In genomic region chr3:130757117-130757852, GRCm38 (mm10) we compare ENCODE assay signal across 17 mouse cellular contexts. TPM values are rescaled to one million over a fixed set of nuclear protein-coding genes. Genes with fewer than 3 reads are reported as not detected.
DNase-seq lines count a peak whose midpoint lies in the region; ATAC-seq lines count a peak whose summit lies in the region.
"Had no signal": no experiment of that assay in that cellular context is flagged by ENCODE, and none has a peak within 500 bp of the region (broad histone marks: within the 10 kb centered on the region; RNA-seq: fewer than 3 reads in every experiment).

No protein-coding gene starts in this region.

- DNase-seq in embryonic facial prominence, embryonic 10.5 days (ENCODE audit: low spot score): no peak
- no peak for DNase-seq in neural tube, embryonic 10.5 days (ENCODE audit: extremely low spot score, low spot score)
- no peak for DNase-seq in cerebellum, adult 11-12 months
- no peak for DNase-seq in layer of hippocampus, postnatal 10 days (ENCODE audit: low spot score in 2 of 2)
- DNase-seq: cerebellum, adult 18-20 months; gastrocnemius, postnatal 14 days; heart, postnatal 36 days; kidney, postnatal 14 days; layer of hippocampus, postnatal 36 days; right cerebral cortex, postnatal 25 days; thymus, postnatal 4 days had no signal

- H3K9me3 ChIP-seq in embryonic facial prominence, embryonic 12.5 days: no peaks in the 10 kb centered on the region
- H3K9me3 ChIP-seq in embryonic facial prominence, embryonic 10.5 days: no peaks in the 10 kb centered on the region
- no peaks in the 10 kb centered on the region for H3K9me3 ChIP-seq in neural tube, embryonic 12.5 days
- H3K9me3 ChIP-seq in hindbrain, embryonic 12.5 days (replicated peaks): no peaks in the 10 kb centered on the region
- H3K9me3 ChIP-seq in neural tube, embryonic 13.5 days: no peaks in the 10 kb centered on the region

- H3K27ac ChIP-seq in embryonic facial prominence, embryonic 12.5 days: peak overlapping the region; percentile 56; the same call in 1 of the 2 replicates
- H3K27ac ChIP-seq in embryonic facial prominence, embryonic 10.5 days (replicated peaks): no peak overlapping the region; the same call in 1 of the 2 replicates
- H3K27ac ChIP-seq in neural tube, embryonic 12.5 days: no peak overlapping the region
- no peak overlapping the region for H3K27ac ChIP-seq in hindbrain, embryonic 12.5 days
- H3K27ac ChIP-seq in neural tube, embryonic 13.5 days (replicated peaks): no peak overlapping the region

- H3K27me3 ChIP-seq in embryonic facial prominence, embryonic 12.5 days: no peaks in the 10 kb centered on the region
- H3K27me3 ChIP-seq in embryonic facial prominence, embryonic 10.5 days (replicated peaks; ENCODE audit: low read depth, poor library complexity, severe bottlenecking): no peaks in the 10 kb centered on the region
- H3K27me3 ChIP-seq in neural tube, embryonic 12.5 days (replicated peaks): no peaks in the 10 kb centered on the region
- H3K27me3 ChIP-seq in hindbrain, embryonic 12.5 days: no peaks in the 10 kb centered on the region
- H3K27me3 ChIP-seq in neural tube, embryonic 13.5 days: no peaks in the 10 kb centered on the region

- no peak overlapping the region for H3K4me3 ChIP-seq in embryonic facial prominence, embryonic 12.5 days
- H3K4me3 ChIP-seq in embryonic facial prominence, embryonic 10.5 days: no peak overlapping the region
- no peak overlapping the region for H3K4me3 ChIP-seq in neural tube, embryonic 12.5 days
- no peak overlapping the region for H3K4me3 ChIP-seq in hindbrain, embryonic 12.5 days
- H3K4me3 ChIP-seq in neural tube, embryonic 13.5 days: no peak overlapping the region

- H3K4me2 ChIP-seq in embryonic facial prominence, embryonic 12.5 days (replicated peaks): no peak overlapping the region
- peak overlapping the region; percentile 27; the same call in 1 of the 2 replicates for H3K4me2 ChIP-seq in neural tube, embryonic 12.5 days (replicated peaks)
- 0 out of 2 replicates have a peak overlapping the region, but pooled peaks have one; percentile 2 for H3K4me2 ChIP-seq in hindbrain, embryonic 12.5 days (replicated peaks)
- peak overlapping the region; percentile 15; the same call in 1 of the 2 replicates for H3K4me2 ChIP-seq in neural tube, embryonic 13.5 days
- H3K4me2 ChIP-seq: heart, embryonic 11.5 days had no signal

- no peaks in the 10 kb centered on the region; the same call in 1 of the 2 replicates for H3K4me1 ChIP-seq in embryonic facial prominence, embryonic 12.5 days
- H3K4me1 ChIP-seq in embryonic facial prominence, embryonic 10.5 days: peaks cover 10% of the 10 kb centered on the region
- peaks cover 14% of the 10 kb centered on the region for H3K4me1 ChIP-seq in neural tube, embryonic 12.5 days
- H3K4me1 ChIP-seq in hindbrain, embryonic 12.5 days: peaks cover 18% of the 10 kb centered on the region
- H3K4me1 ChIP-seq in neural tube, embryonic 13.5 days (replicated peaks): peaks cover 25% of the 10 kb centered on the region

- ATAC-seq in embryonic facial prominence, embryonic 12.5 days (ENCODE audit: insufficient number of reproducible peaks, insufficient read depth, low FRiP score, low TSS enrichment): no peak
- peak; percentile 57; the same call in 1 of the 2 replicates for ATAC-seq in neural tube, embryonic 12.5 days (ENCODE audit: low FRiP score, low read depth)
- no peak for ATAC-seq in hindbrain, embryonic 12.5 days (ENCODE audit: low FRiP score)
- ATAC-seq in neural tube, embryonic 13.5 days (ENCODE audit: low read depth): peak; percentile 47; the same call in 1 of the 2 replicates
- ATAC-seq: intestine, postnatal 0 days had no signal

- H3K36me3 ChIP-seq in embryonic facial prominence, embryonic 12.5 days: no peaks in the 10 kb centered on the region
- H3K36me3 ChIP-seq in embryonic facial prominence, embryonic 10.5 days (replicated peaks): no peaks in the 10 kb centered on the region
- no peaks in the 10 kb centered on the region for H3K36me3 ChIP-seq in neural tube, embryonic 12.5 days
- H3K36me3 ChIP-seq in hindbrain, embryonic 12.5 days: no peaks in the 10 kb centered on the region
- H3K36me3 ChIP-seq in neural tube, embryonic 13.5 days: no peaks in the 10 kb centered on the region

- WGBS in embryonic facial prominence, embryonic 12.5 days: 81% methylated on average over 8 of the region's 8 CpGs
- 91% methylated on average over 8 of the region's 8 CpGs for WGBS in embryonic facial prominence, embryonic 10.5 days
- 70% methylated on average over 8 of the region's 8 CpGs for WGBS in neural tube, embryonic 12.5 days
- WGBS in hindbrain, embryonic 12.5 days: 80% methylated on average over 8 of the region's 8 CpGs
- 59% methylated on average over 8 of the region's 8 CpGs for WGBS in neural tube, embryonic 13.5 days

- H3K9ac ChIP-seq in embryonic facial prominence, embryonic 12.5 days: no peak overlapping the region
- no peak overlapping the region for H3K9ac ChIP-seq in neural tube, embryonic 12.5 days
- H3K9ac ChIP-seq in hindbrain, embryonic 12.5 days: no peak overlapping the region
- no peak overlapping the region for H3K9ac ChIP-seq in neural tube, embryonic 13.5 days

RNA-seq across cellular contexts. Expression of gene Rpl34, which starts 27.1 kb away (rescaled TPM):
- 842 and 900 TPM in 2 replicates for polyA plus RNA-seq in embryonic facial prominence, embryonic 12.5 days (2016; fragmentation: Nextera tagmentation; extraction: Ambion mirVana)
- polyA plus RNA-seq in embryonic facial prominence, embryonic 10.5 days (2016; fragmentation: Nextera tagmentation; extraction: Ambion mirVana): 961 and 964 TPM in 2 replicates
- polyA plus RNA-seq in neural tube, embryonic 12.5 days (2016; fragmentation: Nextera tagmentation; extraction: Ambion mirVana): 583 and 604 TPM in 2 replicates
- 479 and 601 TPM in 2 replicates for polyA plus RNA-seq in hindbrain, embryonic 12.5 days (2016; fragmentation: Nextera tagmentation; extraction: Ambion mirVana)
- polyA plus RNA-seq in neural tube, embryonic 13.5 days (2015; fragmentation: Nextera tagmentation; extraction: Ambion mirVana): 556 and 623 TPM in 2 replicates
- 100 to 1,000 TPM; 355 to 393 TPM for total RNA-seq in layer of hippocampus, postnatal 10 days (2021)

RNA-seq across cellular contexts. Expression of gene Ostc, which starts 48.0 kb away (rescaled TPM):
- 359 and 369 TPM in 2 replicates for polyA plus RNA-seq in embryonic facial prominence, embryonic 12.5 days (2016; fragmentation: Nextera tagmentation; extraction: Ambion mirVana)
- 314 TPM in 2 replicates for polyA plus RNA-seq in embryonic facial prominence, embryonic 10.5 days (2016; fragmentation: Nextera tagmentation; extraction: Ambion mirVana)
- 253 and 265 TPM in 2 replicates for polyA plus RNA-seq in neural tube, embryonic 12.5 days (2016; fragmentation: Nextera tagmentation; extraction: Ambion mirVana)
- 271 and 273 TPM in 2 replicates for polyA plus RNA-seq in hindbrain, embryonic 12.5 days (2016; fragmentation: Nextera tagmentation; extraction: Ambion mirVana)
- polyA plus RNA-seq in neural tube, embryonic 13.5 days (2015; fragmentation: Nextera tagmentation; extraction: Ambion mirVana): 275 and 283 TPM in 2 replicates
- total RNA-seq in layer of hippocampus, postnatal 10 days (2021): 10 to 100 TPM; 81.0 to 87.1 TPM

Comparison
In these comparisons a context has a peak if more than half of its experiments do, and no peak if none do; other contexts are left out.
1. ATAC-seq: peak in neural tube, embryonic 12.5 days (single experiment) and neural tube, embryonic 13.5 days (single experiment); none in embryonic facial prominence, embryonic 12.5 days (single experiment) and hindbrain, embryonic 12.5 days (single experiment).